ENCODE assay signal across 8 mouse cellular contexts in genomic region chr9:56634406-56635120, GRCm38 (mm10).
DNase-seq lines count a peak whose midpoint lies in the region; ATAC-seq lines count a peak whose summit lies in the region.

No protein-coding gene starts in this region.

- peak overlapping the region; percentile 86 for H3K27ac ChIP-seq in heart, embryonic 10.5 days
- peak overlapping the region; percentile 89 for H3K27ac ChIP-seq in hindbrain, embryonic 10.5 days
- H3K27ac ChIP-seq in midbrain, embryonic 11.5 days (ENCODE audit: low read depth, low read length), result no peak overlapping the region; the same call in 1 of the 2 replicates

- peaks cover 91% of the 10 kb centered on the region for H3K27me3 ChIP-seq in heart, embryonic 10.5 days (ENCODE audit: insufficient read depth, poor library complexity, severe bottlenecking)
- H3K27me3 ChIP-seq in hindbrain, embryonic 10.5 days (ENCODE audit: insufficient read depth, poor library complexity, severe bottlenecking), result peaks cover 72% of the 10 kb centered on the region
- H3K27me3 ChIP-seq in midbrain, embryonic 11.5 days (ENCODE audit: control insufficient read depth, insufficient read depth, low read length), result peaks cover 30% of the 10 kb centered on the region

- H3K4me3 ChIP-seq in heart, embryonic 10.5 days, result peak overlapping the region; percentile 79
- peak overlapping the region; percentile 72 for H3K4me3 ChIP-seq in hindbrain, embryonic 10.5 days
- peak overlapping the region; percentile 65 for H3K4me3 ChIP-seq in midbrain, embryonic 11.5 days (ENCODE audit: low read depth, low read length)

- 2% methylated on average over 25 of the region's 25 CpGs for WGBS in heart, embryonic 10.5 days
- WGBS in hindbrain, embryonic 10.5 days, result 2% methylated on average over 25 of the region's 25 CpGs
- WGBS in midbrain, embryonic 11.5 days, result 0% methylated on average over 24 of the region's 25 CpGs

- intact Hi-C loops in heart, postnatal 14 days (cut with DNase I), result loop anchor here (5.0 kb wide), 2 partner anchors 93 to 432 kb away; no protein-coding TSS in a partner anchor

- no peaks in the 10 kb centered on the region for H3K36me3 ChIP-seq in heart, embryonic 10.5 days
- no peaks in the 10 kb centered on the region for H3K36me3 ChIP-seq in hindbrain, embryonic 10.5 days
- H3K36me3 ChIP-seq in midbrain, embryonic 11.5 days (ENCODE audit: control insufficient read depth, insufficient read depth, low read length), result no peaks in the 10 kb centered on the region

- no peak for DNase-seq in heart, embryonic 10.5 days (ENCODE audit: low spot score)
- no peak for DNase-seq in heart, postnatal 14 days
- peak; percentile 69 to 70 for DNase-seq in cerebellum, postnatal 10 days
- no peak for DNase-seq in hindbrain, embryonic 10.5 days (ENCODE audit: low spot score)
- DNase-seq in midbrain, embryonic 11.5 days (ENCODE audit: low spot score, missing footprints), result peak; percentile 96
- no peak for DNase-seq in right cerebral cortex, adult 18-20 months
- DNase-seq in urinary bladder, postnatal 14 days (ENCODE audit: low spot score), result no peak
- no peak for DNase-seq in c-Kit-positive CD71-positive TER-119-positive erythroid progenitor cells, embryonic 14.5 days (ENCODE audit: low spot score)

- peaks cover 51% of the 10 kb centered on the region for H3K4me1 ChIP-seq in heart, embryonic 10.5 days
- H3K4me1 ChIP-seq in hindbrain, embryonic 10.5 days (replicated peaks), result peaks cover 42% of the 10 kb centered on the region
- H3K4me1 ChIP-seq in midbrain, embryonic 11.5 days (ENCODE audit: control insufficient read depth, insufficient read depth, low read length), result peaks cover 4% of the 10 kb centered on the region; the same call in 1 of the 2 replicates

- H3K9ac ChIP-seq in midbrain, embryonic 11.5 days (ENCODE audit: low read length), result peak overlapping the region; percentile 80

- peak overlapping the region; percentile 93 for H3K4me2 ChIP-seq in midbrain, embryonic 11.5 days

- ATAC-seq in midbrain, embryonic 11.5 days (ENCODE audit: low FRiP score), result no peak

- no peaks in the 10 kb centered on the region for H3K9me3 ChIP-seq in heart, embryonic 10.5 days
- H3K9me3 ChIP-seq in hindbrain, embryonic 10.5 days, result no peaks in the 10 kb centered on the region
- H3K9me3 ChIP-seq in midbrain, embryonic 11.5 days (ENCODE audit: control insufficient read depth, low read length), result no peaks in the 10 kb centered on the region

Comparison
In these comparisons a context has a peak if more than half of its experiments do, and no peak if none do; other contexts are left out.
1. DNase-seq: peak in cerebellum, postnatal 10 days (2 of 2) and midbrain, embryonic 11.5 days (single experiment); none in heart, embryonic 10.5 days (single experiment), heart, postnatal 14 days (0 of 2), hindbrain, embryonic 10.5 days (single experiment), right cerebral cortex, adult 18-20 months (single experiment), urinary bladder, postnatal 14 days (single experiment) and c-Kit-positive CD71-positive TER-119-positive erythroid progenitor cells, embryonic 14.5 days (single experiment).
2. Peak in every context shown above with its lines, with median percentiles within 50 percentile points of each other: H3K4me3 ChIP-seq.